Mouse (Mus musculus): ENCODE measurements around the gene 2210418O10Rik.
"Not testable (repeated sequence)": the region's sequence is repeated elsewhere in the genome, so short reads cannot be mapped to it uniquely, and the experiment has no call there.

Gene 2210418O10Rik

DNA sequence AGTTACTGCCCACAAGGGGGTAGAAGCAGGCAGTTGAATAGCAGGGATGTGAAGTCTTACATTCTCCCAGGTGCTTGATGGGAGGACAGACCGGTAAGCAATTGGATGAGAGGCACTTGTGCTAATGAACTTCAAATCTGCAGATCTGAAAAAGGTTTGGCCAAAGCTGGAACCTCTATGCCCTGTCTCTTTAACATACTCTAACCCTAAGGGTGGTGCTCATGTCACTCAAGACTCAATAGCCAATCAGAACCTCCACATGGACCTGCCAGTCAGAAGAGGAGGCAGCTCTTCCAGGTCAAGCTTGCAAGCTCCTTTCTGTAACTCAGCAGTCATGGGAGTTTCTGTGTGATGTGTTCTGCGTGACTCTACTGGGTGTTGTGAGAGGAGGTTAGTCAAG is at the start of gene 2210418O10Rik:
2210418O10Rik (plus strand) TSS at position 301 of the 400 bp plus-strand sequence.
- not testable (repeated sequence) for DNase-seq (ENCODE audit: low read depth in 2 of 2, low spot score in 2 of 2)

DNA sequence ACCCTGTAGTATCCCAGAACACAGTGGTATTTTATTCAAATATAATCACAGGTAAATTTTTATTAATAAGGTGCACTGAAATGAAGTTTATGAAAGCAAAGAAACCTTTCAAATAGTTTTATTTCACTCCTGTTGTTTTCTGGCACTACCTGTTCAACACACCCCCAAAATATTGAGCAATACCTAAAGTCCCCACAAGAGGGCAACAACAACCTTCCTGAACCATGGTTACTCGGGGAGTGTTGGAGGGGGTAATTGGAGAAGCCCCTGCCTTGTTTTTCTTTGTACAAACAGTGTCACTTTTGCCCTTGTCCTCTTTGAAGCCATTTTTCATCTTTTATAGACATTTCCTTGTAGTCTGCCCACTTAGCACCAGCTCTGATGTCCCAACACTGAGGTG is 22.1 kb downstream of the 2210418O10Rik start:
- DNase-seq (ENCODE audit: low read depth in 2 of 2, low spot score in 2 of 2), result not testable (repeated sequence)
